Mouse (Mus musculus) heart, embryonic 12.5 days (tissue): ENCODE results near the gene Gm9821. TPM values are rescaled to one million over a fixed set of nuclear protein-coding genes. Genes with fewer than 3 reads are reported as not detected.

Experiments used
- ATAC-seq: fragments of 200-750 bp; cut with Nextera tagmentation; 2 replicates; pipeline ENCODE4 v1.8.0; 2017; ENCODE audit warnings: moderate TSS enrichment, moderate library complexity; ENCODE audit not compliant: insufficient number of reproducible peaks, low FRiP score
- H3K27ac ChIP-seq: fragments of 300-500 bp; sonication (generic); 2 replicates; pipeline ENCODE4 v1.5.1; 2016; ENCODE audit warnings: mild to moderate bottlenecking, moderate library complexity; ENCODE audit not compliant: poor library complexity, severe bottlenecking
- H3K27me3 ChIP-seq: fragments of 300-500 bp; sonication (generic); replicated peaks from 2 replicates; pipeline ENCODE4 v1.6.1; 2016; ENCODE audit warnings: mild to moderate bottlenecking, moderate library complexity
- H3K36me3 ChIP-seq: fragments of 300-500 bp; sonication (generic); 2 replicates; pipeline ENCODE4 v1.6.1; 2016; ENCODE audit warnings: mild to moderate bottlenecking, moderate library complexity
- H3K4me1 ChIP-seq: fragments of 300-500 bp; sonication (generic); replicated peaks from 2 replicates; pipeline ENCODE4 v1.6.1; 2016; ENCODE audit warnings: mild to moderate bottlenecking
- H3K4me2 ChIP-seq: fragments of 300-500 bp; sonication (generic); 2 replicates; pipeline ENCODE4 v1.6.1; 2016; ENCODE audit warnings: mild to moderate bottlenecking, moderate library complexity
- H3K4me3 ChIP-seq: fragments of 300-500 bp; sonication (generic); 2 replicates; pipeline ENCODE4 v1.5.1; 2016; ENCODE audit warnings: mild to moderate bottlenecking
- H3K9ac ChIP-seq: fragments of 300-500 bp; sonication (generic); 2 replicates; pipeline ENCODE4 v1.6.1; 2016; ENCODE audit warnings: mild to moderate bottlenecking, moderate library complexity
- H3K9me3 ChIP-seq: fragments of 300-500 bp; sonication (generic); replicated peaks from 2 replicates; pipeline ENCODE4 v1.6.1; 2016; ENCODE audit warnings: mild to moderate bottlenecking, moderate library complexity
- WGBS: fragments of 180-500 bp; shearing (Covaris S2); methylation state at CpG from one replicate; pipeline ENCODE4 v1.1.7; 2016; 5-methylcytosine and 5-hydroxymethylcytosine counted together
- polyA plus RNA-seq: library from polyadenylated mRNA; unstranded; fragments of >200 nt; fragmentation: Nextera tagmentation; extraction: Ambion mirVana; gene quantifications from 2 replicates; pipeline ENCODE4 v1.2.1, GENCODE M21; 2016

Gm9821 gene
- polyA plus RNA-seq, 1 experiment from 2014 or later: 3.2 TPM

DNA sequence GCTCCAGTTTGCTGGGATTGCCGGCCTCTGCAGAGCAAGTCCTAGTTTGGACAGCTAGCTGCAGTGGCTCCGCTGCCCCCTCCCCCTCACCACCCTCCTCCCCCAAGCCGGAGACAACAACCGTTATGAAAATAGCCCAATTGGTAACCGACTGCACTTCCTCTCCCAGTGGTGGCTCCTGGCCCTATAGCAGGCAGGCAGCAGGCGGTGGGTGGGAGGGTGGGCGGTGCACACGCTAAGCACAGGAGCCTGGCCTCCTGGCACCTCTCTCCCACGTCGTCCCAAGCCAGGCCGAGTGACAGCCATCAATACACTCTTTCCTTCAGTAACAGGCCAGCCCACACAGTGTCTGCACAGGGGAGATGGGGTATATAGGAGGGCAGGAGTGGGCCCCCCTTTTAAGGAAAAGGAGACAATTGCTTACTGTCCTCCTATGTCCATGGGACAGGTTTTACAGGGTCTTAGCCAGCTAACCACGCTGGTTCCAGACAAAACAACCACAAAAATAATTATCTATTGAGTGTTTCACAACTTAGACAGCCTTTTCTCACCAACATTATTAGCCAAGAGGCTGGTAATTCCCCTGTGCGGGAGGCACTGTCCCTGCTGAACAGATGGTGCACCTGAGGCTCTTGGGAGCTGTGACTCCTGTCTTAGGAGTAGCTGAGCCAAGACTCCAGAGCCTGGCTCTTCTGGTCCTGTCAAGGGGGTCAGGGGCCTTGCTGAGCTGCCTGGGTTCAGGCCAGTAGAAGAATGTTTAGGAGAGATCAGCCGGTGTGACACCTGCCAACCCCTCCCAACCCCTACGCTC, 5.0 kb downstream of the Gm9821 start:
- H3K36me3 ChIP-seq: peaks cover 3% of the 10 kb centered on the region
- H3K27ac ChIP-seq: peak overlapping the region; percentile 98
- peak overlapping the region; percentile 70 for H3K9ac ChIP-seq
- 12% methylated on average over 15 of the region's 15 CpGs for WGBS
- no peaks in the 10 kb centered on the region for H3K27me3 ChIP-seq
- H3K4me1 ChIP-seq: peaks cover 93% of the 10 kb centered on the region
- no peaks in the 10 kb centered on the region for H3K9me3 ChIP-seq
- H3K4me3 ChIP-seq: peak overlapping the region; percentile 44
- ATAC-seq: peak; percentile 72
- H3K4me2 ChIP-seq: peak overlapping the region; percentile 69

DNA sequence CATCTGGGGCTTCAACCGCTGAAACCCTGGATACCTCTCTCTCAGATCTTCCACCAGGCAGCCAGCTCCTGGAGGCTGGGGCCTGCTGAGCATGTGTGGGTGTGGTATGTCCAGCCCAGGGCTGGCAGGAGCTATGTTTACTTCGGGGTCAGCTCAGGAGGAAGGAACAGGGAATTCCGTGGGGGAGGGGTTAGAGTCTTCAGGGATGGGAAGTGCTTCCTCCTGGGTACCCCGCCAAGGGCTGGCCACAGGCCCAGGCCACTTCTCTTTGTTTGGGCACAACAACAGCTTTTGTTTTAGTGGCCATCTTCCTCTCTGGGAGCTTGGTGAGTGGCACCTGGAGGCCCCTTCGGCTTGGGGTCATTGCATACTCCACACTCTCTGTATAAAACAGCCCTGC, 8.3 kb downstream of the Gm9821 start:
- H3K4me3 ChIP-seq: no peak overlapping the region
- no peak overlapping the region; the same call in 1 of the 2 replicates for H3K4me2 ChIP-seq
- H3K9ac ChIP-seq: peak overlapping the region; percentile 54; the same call in 1 of the 2 replicates
- WGBS: 8% methylated on average over 5 of the region's 5 CpGs
- ATAC-seq: peak; percentile 63
- peak overlapping the region; percentile 55 for H3K27ac ChIP-seq
- peaks cover 91% of the 10 kb centered on the region for H3K4me1 ChIP-seq
- no peaks in the 10 kb centered on the region for H3K9me3 ChIP-seq
- no peaks in the 10 kb centered on the region for H3K36me3 ChIP-seq
- H3K27me3 ChIP-seq: no peaks in the 10 kb centered on the region

DNA sequence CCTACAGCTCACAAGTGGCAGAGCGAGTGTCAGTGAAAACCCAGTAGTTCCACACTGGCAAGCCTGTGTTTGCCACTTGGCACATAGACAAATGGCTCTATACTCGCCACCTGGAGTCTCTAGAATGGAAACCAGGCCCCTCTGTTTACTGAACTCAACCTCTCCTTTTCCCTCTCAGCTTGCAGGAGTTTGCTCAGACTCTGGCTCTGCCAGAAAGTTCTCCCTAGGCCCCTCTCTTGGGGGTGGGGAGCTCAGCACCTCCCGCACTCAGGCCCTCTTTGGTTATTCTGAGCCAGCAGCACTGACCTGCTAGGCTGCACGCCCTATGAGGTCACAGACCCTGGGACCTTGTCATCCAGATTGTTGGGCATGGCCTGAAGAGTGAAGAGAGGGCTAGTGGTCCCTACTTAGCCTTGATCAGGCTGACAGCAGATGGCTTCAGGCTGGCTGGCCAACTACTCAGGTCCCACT, 9.7 kb downstream of the Gm9821 start:
- Histone ChIP-seq H3K4me2 (no peak overlapping the region), H3K27ac (peak overlapping the region; percentile 53; the same call in 1 of the 2 replicates), H3K27me3 (no peaks in the 10 kb centered on the region), H3K4me3 (no peak overlapping the region), H3K9me3 (no peaks in the 10 kb centered on the region), H3K36me3 (0 out of 2 replicates have a peak, but pooled peaks cover 3% of the 10 kb centered on the region), H3K4me1 (peaks cover 91% of the 10 kb centered on the region), H3K9ac (0 out of 2 replicates have a peak overlapping the region, but pooled peaks have one; percentile 16)
- 69% methylated on average over 4 of the region's 4 CpGs for WGBS
- no peak for ATAC-seq

DNA sequence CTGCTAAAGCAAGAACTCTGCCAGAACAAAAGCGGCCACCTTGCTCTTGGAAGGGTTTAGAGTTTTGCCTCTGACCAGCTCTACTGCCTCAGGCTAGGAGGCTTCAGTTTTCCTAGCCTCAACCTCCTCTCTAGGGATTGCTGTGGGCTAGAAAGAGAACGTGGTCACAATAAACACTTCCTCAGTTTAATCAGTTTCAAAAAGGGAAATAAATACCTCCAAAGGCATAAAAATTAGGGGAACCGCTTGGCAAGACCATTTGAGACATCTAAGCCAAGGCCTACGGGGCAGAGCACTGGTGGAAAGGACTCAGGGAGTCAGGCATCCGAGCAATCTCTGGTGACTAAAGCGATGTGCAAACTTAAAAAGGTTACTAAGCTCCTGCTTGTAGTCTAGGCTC, 10.4 kb downstream of the Gm9821 start:
- 0 out of 2 replicates have a peak overlapping the region, but pooled peaks have one; percentile 53 for H3K27ac ChIP-seq
- 0 out of 2 replicates have a peak, but pooled peaks cover 3% of the 10 kb centered on the region for H3K36me3 ChIP-seq
- ATAC-seq: no peak
- H3K9ac ChIP-seq: no peak overlapping the region
- H3K4me2 ChIP-seq: no peak overlapping the region
- H3K9me3 ChIP-seq: no peaks in the 10 kb centered on the region
- H3K27me3 ChIP-seq: no peaks in the 10 kb centered on the region
- WGBS: 83% methylated on average over 6 of the region's 6 CpGs
- peaks cover 90% of the 10 kb centered on the region for H3K4me1 ChIP-seq
- H3K4me3 ChIP-seq: no peak overlapping the region

DNA sequence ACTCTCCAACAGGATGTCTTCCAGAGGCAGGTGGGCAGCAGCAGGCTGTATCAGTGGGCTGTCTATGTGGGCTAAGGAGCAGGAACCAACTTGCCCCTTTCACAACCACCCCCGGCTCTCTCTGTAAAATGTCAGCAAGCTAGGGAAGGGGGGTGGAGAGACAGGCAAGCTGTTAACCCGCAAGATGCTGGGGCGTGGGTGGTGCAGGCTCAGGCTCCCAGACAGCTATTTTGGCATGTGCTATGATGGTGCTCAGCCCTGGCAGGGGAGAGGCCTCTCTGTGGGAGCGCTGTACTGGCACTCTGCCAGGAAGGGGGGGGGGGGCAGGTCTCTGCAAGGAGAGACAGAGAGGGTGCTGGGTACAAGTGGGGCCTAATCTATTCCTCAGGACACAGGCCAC, 11.6 kb downstream of the Gm9821 start:
- H3K4me3 ChIP-seq: no peak overlapping the region
- H3K27ac ChIP-seq: peak overlapping the region; percentile 90
- H3K9ac ChIP-seq: peak overlapping the region; percentile 29; the same call in 1 of the 2 replicates
- WGBS: 15% methylated on average over 4 of the region's 4 CpGs
- peak; percentile 69 for ATAC-seq
- no peaks in the 10 kb centered on the region for H3K9me3 ChIP-seq
- 0 out of 2 replicates have a peak, but pooled peaks cover 3% of the 10 kb centered on the region for H3K36me3 ChIP-seq
- H3K4me2 ChIP-seq: peak overlapping the region; percentile 52
- peaks cover 92% of the 10 kb centered on the region for H3K4me1 ChIP-seq
- H3K27me3 ChIP-seq: no peaks in the 10 kb centered on the region

DNA sequence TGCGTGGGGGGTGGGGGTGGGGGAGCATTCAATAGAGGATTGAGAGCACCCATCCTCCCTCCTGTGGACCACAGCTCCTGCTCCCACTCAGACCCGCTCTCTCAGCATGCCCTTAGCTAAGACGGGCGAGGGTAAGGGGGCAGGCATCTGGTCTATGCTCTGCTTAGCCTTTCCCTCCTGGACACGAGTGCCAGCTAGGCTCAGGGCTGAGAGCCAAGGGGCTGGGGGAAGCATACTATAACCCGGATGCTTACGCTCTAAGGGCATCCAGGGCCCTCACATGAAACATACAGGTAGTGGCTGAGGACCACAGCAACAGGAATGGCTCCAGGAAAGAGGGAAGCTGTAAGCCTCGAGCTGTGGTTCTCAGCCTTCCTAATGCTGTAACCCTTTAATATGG, 12.5 kb downstream of the Gm9821 start:
- H3K4me2 ChIP-seq: no peak overlapping the region
- no peaks in the 10 kb centered on the region for H3K27me3 ChIP-seq
- ATAC-seq: no peak
- H3K27ac ChIP-seq: peak overlapping the region; percentile 90
- H3K4me3 ChIP-seq: no peak overlapping the region
- H3K4me1 ChIP-seq: peaks cover 94% of the 10 kb centered on the region
- H3K9me3 ChIP-seq: no peaks in the 10 kb centered on the region
- 0 out of 2 replicates have a peak, but pooled peaks cover 3% of the 10 kb centered on the region for H3K36me3 ChIP-seq
- H3K9ac ChIP-seq: 0 out of 2 replicates have a peak overlapping the region, but pooled peaks have one; percentile 1
- WGBS: 81% methylated on average over 8 of the region's 8 CpGs

DNA sequence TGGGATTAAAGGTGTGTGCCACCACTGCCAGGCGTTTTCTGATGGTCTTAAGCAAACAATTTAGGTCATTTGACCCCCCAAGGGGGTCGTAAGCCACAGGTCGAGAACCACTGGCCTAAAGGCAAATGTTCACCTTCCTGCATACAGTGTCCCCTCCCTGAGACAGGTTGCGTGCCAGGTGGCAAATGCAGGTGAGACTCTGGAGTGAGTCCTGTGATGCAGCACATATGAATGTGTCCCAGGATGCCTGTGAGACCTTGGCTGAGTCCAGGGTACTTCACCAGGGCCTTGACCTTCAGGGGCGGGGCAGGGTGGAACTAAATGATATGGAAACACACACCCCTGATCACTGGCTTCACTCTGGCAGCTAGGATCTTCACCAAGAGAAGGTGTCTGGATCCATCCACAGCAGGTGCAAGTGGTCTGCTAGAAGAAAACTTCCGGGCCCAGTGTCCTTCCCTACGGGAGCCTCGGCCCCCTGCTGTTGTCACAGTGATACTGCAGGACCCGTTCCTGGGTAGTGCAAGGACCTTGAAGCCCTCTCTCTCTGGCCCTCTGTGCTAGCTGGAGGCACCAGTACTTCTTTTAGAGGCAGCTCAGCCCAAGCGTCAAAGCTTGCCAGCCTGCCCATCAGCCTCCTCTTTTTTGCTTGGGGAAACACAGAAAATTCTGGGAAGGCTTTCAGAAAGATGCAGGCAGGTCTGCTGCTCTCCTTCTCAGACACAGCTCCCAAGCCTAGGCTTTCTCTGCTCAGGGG, 13.4 kb downstream of the Gm9821 start:
- H3K36me3 ChIP-seq: 0 out of 2 replicates have a peak, but pooled peaks cover 3% of the 10 kb centered on the region
- no peak overlapping the region for H3K4me3 ChIP-seq
- ATAC-seq: no peak
- H3K9ac ChIP-seq: 0 out of 2 replicates have a peak overlapping the region, but pooled peaks have one; percentile 41
- H3K4me2 ChIP-seq: no peak overlapping the region; the same call in 1 of the 2 replicates
- H3K4me1 ChIP-seq: peaks cover 88% of the 10 kb centered on the region
- H3K27ac ChIP-seq: peak overlapping the region; percentile 34; the same call in 1 of the 2 replicates
- 40% methylated on average over 10 of the region's 10 CpGs for WGBS
- H3K9me3 ChIP-seq: no peaks in the 10 kb centered on the region
- no peaks in the 10 kb centered on the region for H3K27me3 ChIP-seq

DNA sequence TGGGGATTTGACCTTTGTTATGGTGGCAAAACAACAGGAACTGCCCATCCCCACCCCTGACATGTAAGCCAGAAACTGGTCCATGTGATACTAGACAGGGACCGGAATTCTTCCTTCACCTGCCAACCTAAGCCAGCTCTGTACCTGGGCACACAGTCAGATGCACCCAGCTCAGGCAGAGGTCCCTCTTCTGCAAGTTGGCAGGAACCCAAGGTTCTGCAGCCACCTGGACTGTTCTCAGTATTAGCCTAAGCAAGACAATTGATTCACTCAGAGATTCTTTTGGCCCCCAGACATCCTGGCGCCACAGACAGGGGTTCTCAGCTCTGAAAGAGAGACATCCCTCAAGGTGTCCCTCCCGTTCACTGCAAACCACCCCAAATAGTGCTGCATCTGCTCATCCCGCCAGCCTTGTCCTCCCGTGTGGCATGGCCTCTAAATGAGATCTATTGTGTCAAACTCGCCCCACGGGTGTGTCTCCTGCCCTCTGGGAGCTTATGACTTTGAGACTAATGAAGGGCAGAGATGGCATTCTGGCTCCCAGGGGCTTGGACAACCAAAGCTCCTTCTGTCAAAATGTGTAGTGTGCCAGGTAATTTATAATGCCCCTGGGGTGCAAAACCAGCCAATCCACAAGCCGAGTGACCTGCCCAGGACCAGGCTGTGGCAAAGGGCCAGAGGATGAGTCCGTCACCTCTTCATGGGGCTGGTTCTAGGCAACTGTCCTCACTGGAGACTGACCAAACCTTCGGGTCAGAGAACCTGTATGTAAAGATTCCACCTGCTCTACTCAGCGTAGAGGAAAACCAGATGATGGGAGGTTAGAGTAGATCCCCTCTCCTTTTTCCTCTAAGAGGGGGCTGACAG, 14.3 kb downstream of the Gm9821 start:
- Histone ChIP-seq H3K27ac (peak overlapping the region; percentile 34; the same call in 1 of the 2 replicates), H3K4me1 (peaks cover 88% of the 10 kb centered on the region)
- 78% methylated on average over 11 of the region's 11 CpGs for WGBS

DNA sequence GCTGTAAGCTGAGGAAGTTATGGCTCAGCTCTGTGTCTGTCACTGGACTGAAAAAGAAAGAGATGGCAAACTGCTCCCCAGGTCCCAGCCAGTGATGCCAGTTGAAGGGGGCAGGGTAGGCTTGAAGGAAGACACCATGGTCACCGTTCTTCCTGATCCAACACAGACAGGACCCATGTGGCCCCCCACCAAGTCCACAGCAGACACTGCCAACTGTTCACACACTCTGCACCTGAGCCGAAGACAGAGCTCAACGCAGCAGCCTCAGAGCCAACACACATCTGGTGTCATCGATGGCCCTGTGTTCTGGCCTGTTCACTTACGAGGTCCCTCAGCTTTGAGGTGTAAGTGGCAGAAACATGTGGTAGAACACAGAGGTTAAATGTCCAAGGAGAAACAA, 15.0 kb downstream of the Gm9821 start:
- no peak overlapping the region for H3K4me3 ChIP-seq
- H3K27ac ChIP-seq: no peak overlapping the region
- no peak overlapping the region for H3K4me2 ChIP-seq
- H3K36me3 ChIP-seq: 0 out of 2 replicates have a peak, but pooled peaks cover 3% of the 10 kb centered on the region
- H3K4me1 ChIP-seq: peaks cover 88% of the 10 kb centered on the region
- no peak for ATAC-seq
- H3K9ac ChIP-seq: 0 out of 2 replicates have a peak overlapping the region, but pooled peaks have one; percentile 41
- H3K27me3 ChIP-seq: no peaks in the 10 kb centered on the region
- WGBS: 89% methylated on average over 5 of the region's 5 CpGs
- no peaks in the 10 kb centered on the region for H3K9me3 ChIP-seq

More for the DNA sequence above, 14.3 kb downstream of the Gm9821 start:
- Histone ChIP-seq H3K4me3 (no peak overlapping the region), H3K9ac (peak overlapping the region; percentile 41; the same call in 1 of the 2 replicates), H3K4me2 (no peak overlapping the region), H3K27me3 (no peaks in the 10 kb centered on the region), H3K36me3 (0 out of 2 replicates have a peak, but pooled peaks cover 3% of the 10 kb centered on the region), H3K9me3 (no peaks in the 10 kb centered on the region)
- no peak for ATAC-seq
